Mouse (Mus musculus): Measurements from ENCODE around the gene Gstm1. TPM values are rescaled to one million over a fixed set of nuclear protein-coding genes. Genes with fewer than 3 reads are reported as not detected.
"Not testable (repeated sequence)": the region's sequence is repeated elsewhere in the genome, so short reads cannot be mapped to it uniquely, and the experiment has no call there.

Gstm1 gene
- polyA plus RNA-seq, 1 experiment from 2014 or later: 892 TPM

DNA sequence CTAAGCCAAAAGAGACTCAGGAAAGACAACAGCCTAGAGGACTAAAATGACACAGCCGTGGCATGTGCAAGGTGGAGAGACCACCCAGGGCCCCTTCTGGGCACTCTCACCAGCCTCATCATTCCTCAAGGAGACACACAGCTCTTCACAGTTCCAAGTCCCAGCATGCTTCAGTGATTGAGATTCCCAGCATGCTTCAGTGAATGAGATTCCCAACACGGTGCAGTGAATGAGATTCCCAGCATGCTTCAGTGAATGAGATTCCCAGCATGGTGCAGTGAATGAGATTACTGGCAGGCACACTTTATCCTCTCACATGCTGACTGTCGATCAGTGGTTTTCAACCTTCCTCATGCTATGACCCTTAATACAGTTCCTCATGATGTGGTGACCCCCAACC, 6.2 kb downstream of the Gstm1 start:
- WGBS: 73% methylated on average over 3 of the region's 3 CpGs
- Histone ChIP-seq H3K4me2 (replicated peaks; ENCODE audit: low read depth) (no peak overlapping the region), H3K4me1 (replicated peaks; ENCODE audit: control insufficient read depth, insufficient read depth) (0 out of 2 replicates have a peak, but pooled peaks cover 3% of the 10 kb centered on the region), H3K36me3 (ENCODE audit: control insufficient read depth, insufficient read depth, low read length) (no peaks in the 10 kb centered on the region), H3K27ac (replicated peaks) (no peak overlapping the region), H3K27me3 (ENCODE audit: control insufficient read depth, insufficient read depth, low read length) (no peaks in the 10 kb centered on the region), H3K9ac (ENCODE audit: low read length) (no peak overlapping the region), H3K9me3 (ENCODE audit: control insufficient read depth, low read length) (no peaks in the 10 kb centered on the region), H3K4me3 (ENCODE audit: low read depth, low read length) (no peak overlapping the region)
- DNase-seq (ENCODE audit: low spot score): no peak
- TF ChIP-seq EP300 (optimal IDR thresholded peaks at IDR 0.05): no peak
- TF ChIP-seq CTCF (IDR thresholded peaks at IDR 0.05; ENCODE audit: low read depth): no peak
- ATAC-seq (ENCODE audit: low FRiP score, low TSS enrichment): no peak

- Histone ChIP-seq H3K9me3 (ENCODE audit: control insufficient read depth, low read length) (no peaks in the 10 kb centered on the region), H3K4me2 (replicated peaks; ENCODE audit: low read depth) (no peak overlapping the region), H3K36me3 (ENCODE audit: control insufficient read depth, insufficient read depth, low read length) (no peaks in the 10 kb centered on the region), H3K4me1 (replicated peaks; ENCODE audit: control insufficient read depth, insufficient read depth) (0 out of 2 replicates have a peak, but pooled peaks cover 3% of the 10 kb centered on the region), H3K9ac (ENCODE audit: low read length) (no peak overlapping the region), H3K27me3 (ENCODE audit: control insufficient read depth, insufficient read depth, low read length) (no peaks in the 10 kb centered on the region), H3K27ac (replicated peaks) (no peak overlapping the region), H3K4me3 (ENCODE audit: low read depth, low read length) (no peak overlapping the region)
- WGBS: 64% methylated on average over 2 of the region's 2 CpGs
- TF ChIP-seq EP300 (optimal IDR thresholded peaks at IDR 0.05) (no peak), CTCF (IDR thresholded peaks at IDR 0.05; ENCODE audit: low read depth) (no peak)
- no peak for ATAC-seq (ENCODE audit: low FRiP score, low TSS enrichment)
- DNase-seq (ENCODE audit: low spot score): no peak
These were observed 7.5 kb downstream of the Gstm1 start for GRCm38 (mm10) chr3:108010286-108010685.

DNA sequence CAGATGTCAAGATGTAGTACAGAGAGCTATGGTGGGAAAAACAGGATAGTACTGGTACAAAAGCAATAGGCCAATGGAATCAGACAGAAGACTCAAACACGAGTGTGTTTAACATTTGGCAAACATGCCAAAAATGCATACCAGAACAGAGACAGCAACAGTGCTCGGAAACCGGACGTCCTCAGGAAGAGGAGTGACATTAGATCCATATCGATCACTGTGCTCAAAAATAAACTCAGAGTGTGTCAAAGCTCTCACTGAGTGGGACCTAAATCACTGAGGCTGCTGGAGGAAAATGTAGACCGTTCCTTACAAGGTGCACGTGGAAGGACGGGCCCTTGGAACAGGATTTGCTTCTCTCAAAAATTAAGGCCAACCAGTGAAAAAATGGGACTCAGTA, 15.8 kb downstream of the Gstm1 start:
- no peaks in the 10 kb centered on the region for H3K27me3 ChIP-seq (ENCODE audit: control insufficient read depth, insufficient read depth, low read length)
- H3K4me1 ChIP-seq (replicated peaks; ENCODE audit: control insufficient read depth, insufficient read depth): no peaks in the 10 kb centered on the region
- no peaks in the 10 kb centered on the region for H3K36me3 ChIP-seq (ENCODE audit: control insufficient read depth, insufficient read depth, low read length)
- no peak overlapping the region for H3K4me2 ChIP-seq (replicated peaks; ENCODE audit: low read depth)
- no peak for DNase-seq (ENCODE audit: low spot score)
- no peak for ATAC-seq (ENCODE audit: low FRiP score, low TSS enrichment)
- H3K9ac ChIP-seq (ENCODE audit: low read length): no peak overlapping the region
- H3K9me3 ChIP-seq (ENCODE audit: control insufficient read depth, low read length): no peaks in the 10 kb centered on the region
- H3K27ac ChIP-seq (replicated peaks): no peak overlapping the region
- TF ChIP-seq EP300 (optimal IDR thresholded peaks at IDR 0.05) (no peak), CTCF (IDR thresholded peaks at IDR 0.05; ENCODE audit: low read depth) (no peak)
- 56% methylated on average over 8 of the region's 8 CpGs for WGBS
- no peak overlapping the region for H3K4me3 ChIP-seq (ENCODE audit: low read depth, low read length)

GRCm38 (mm10) chr3:107999491-107999890, 18.3 kb downstream of the Gstm1 start:
- DNase-seq (ENCODE audit: low spot score) (no peak), ATAC-seq (ENCODE audit: low FRiP score, low TSS enrichment) (no peak)
- 63% methylated on average over 3 of the region's 3 CpGs for WGBS

GRCm38 (mm10) chr3:107998591-107998990, 19.2 kb downstream of the Gstm1 start:
- TF ChIP-seq EP300 (optimal IDR thresholded peaks at IDR 0.05) (no peak), CTCF (IDR thresholded peaks at IDR 0.05; ENCODE audit: low read depth) (no peak)
- ATAC-seq (ENCODE audit: low FRiP score, low TSS enrichment): no peak
- H3K27me3 ChIP-seq (ENCODE audit: control insufficient read depth, insufficient read depth, low read length): no peaks in the 10 kb centered on the region
- whole genome bisulfite sequencing: 88% methylated on average over 3 of the region's 3 CpGs
- H3K4me3 ChIP-seq (ENCODE audit: low read depth, low read length): no peak overlapping the region
- no peaks in the 10 kb centered on the region for H3K36me3 ChIP-seq (ENCODE audit: control insufficient read depth, insufficient read depth, low read length)
- no peaks in the 10 kb centered on the region for H3K9me3 ChIP-seq (ENCODE audit: control insufficient read depth, low read length)
- H3K4me1 ChIP-seq (replicated peaks; ENCODE audit: control insufficient read depth, insufficient read depth): no peaks in the 10 kb centered on the region
- no peak overlapping the region for H3K9ac ChIP-seq (ENCODE audit: low read length)
- no peak overlapping the region for H3K4me2 ChIP-seq (replicated peaks; ENCODE audit: low read depth)
- H3K27ac ChIP-seq (replicated peaks): no peak overlapping the region
- no peak for DNase-seq (ENCODE audit: low spot score)

More at GRCm38 (mm10) chr3:107999491-107999890, 18.3 kb downstream of the Gstm1 start:
- no peak overlapping the region for H3K27ac ChIP-seq (replicated peaks)
- TF ChIP-seq CTCF (IDR thresholded peaks at IDR 0.05; ENCODE audit: low read depth): no peak
- no peak for TF ChIP-seq EP300 (optimal IDR thresholded peaks at IDR 0.05)
- no peaks in the 10 kb centered on the region for H3K9me3 ChIP-seq (ENCODE audit: control insufficient read depth, low read length)
- H3K36me3 ChIP-seq (ENCODE audit: control insufficient read depth, insufficient read depth, low read length): no peaks in the 10 kb centered on the region
- H3K27me3 ChIP-seq (ENCODE audit: control insufficient read depth, insufficient read depth, low read length): no peaks in the 10 kb centered on the region
- H3K9ac ChIP-seq (ENCODE audit: low read length): no peak overlapping the region
- H3K4me1 ChIP-seq (replicated peaks; ENCODE audit: control insufficient read depth, insufficient read depth): no peaks in the 10 kb centered on the region
- H3K4me2 ChIP-seq (replicated peaks; ENCODE audit: low read depth): no peak overlapping the region
- no peak overlapping the region for H3K4me3 ChIP-seq (ENCODE audit: low read depth, low read length)

DNA sequence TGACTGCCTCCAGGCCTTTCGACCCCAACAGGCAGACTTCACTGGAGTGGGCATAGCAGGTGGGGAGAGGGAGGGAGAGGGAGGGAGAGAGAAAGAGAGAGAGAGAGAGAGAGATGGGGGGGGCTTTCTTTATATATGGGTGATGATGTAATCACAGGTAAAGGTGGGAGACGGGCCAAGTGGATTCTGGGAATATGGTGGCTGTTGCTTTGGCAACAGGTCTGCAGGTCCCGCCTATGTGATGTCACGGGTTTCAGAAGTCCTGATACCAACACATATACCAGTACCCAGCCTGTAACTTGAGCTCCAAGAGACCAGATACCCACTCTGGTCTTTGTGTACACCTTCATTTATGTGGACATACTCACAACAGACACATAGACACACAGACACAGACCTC, 21.2 kb downstream of the Gstm1 start:
- no peaks in the 10 kb centered on the region for H3K4me1 ChIP-seq (replicated peaks; ENCODE audit: control insufficient read depth, insufficient read depth)
- no peaks in the 10 kb centered on the region for H3K27me3 ChIP-seq (ENCODE audit: control insufficient read depth, insufficient read depth, low read length)
- no peaks in the 10 kb centered on the region for H3K36me3 ChIP-seq (ENCODE audit: control insufficient read depth, insufficient read depth, low read length)
- WGBS: 81% methylated on average over 4 of the region's 4 CpGs
- ATAC-seq (ENCODE audit: low FRiP score, low TSS enrichment): no peak
- H3K9me3 ChIP-seq (ENCODE audit: control insufficient read depth, low read length): no peaks in the 10 kb centered on the region
- no peak overlapping the region for H3K9ac ChIP-seq (ENCODE audit: low read length)
- DNase-seq (ENCODE audit: low spot score): no peak
- H3K27ac ChIP-seq (replicated peaks): no peak overlapping the region
- H3K4me3 ChIP-seq (ENCODE audit: low read depth, low read length): no peak overlapping the region
- TF ChIP-seq CTCF (IDR thresholded peaks at IDR 0.05; ENCODE audit: low read depth) (no peak), EP300 (optimal IDR thresholded peaks at IDR 0.05) (no peak)
- no peak overlapping the region for H3K4me2 ChIP-seq (replicated peaks; ENCODE audit: low read depth)

GRCm38 (mm10) chr3:107995974-107996373, 21.8 kb downstream of the Gstm1 start:
- not testable (repeated sequence) for DNase-seq (ENCODE audit: low spot score); H3K27ac ChIP-seq (replicated peaks); H3K9me3 ChIP-seq (ENCODE audit: control insufficient read depth, low read length); H3K4me3 ChIP-seq (ENCODE audit: low read depth, low read length); H3K9ac ChIP-seq (ENCODE audit: low read length); H3K27me3 ChIP-seq (ENCODE audit: control insufficient read depth, insufficient read depth, low read length); ATAC-seq (ENCODE audit: low FRiP score, low TSS enrichment); H3K36me3 ChIP-seq (ENCODE audit: control insufficient read depth, insufficient read depth, low read length); H3K4me2 ChIP-seq (replicated peaks; ENCODE audit: low read depth); H3K4me1 ChIP-seq (replicated peaks; ENCODE audit: control insufficient read depth, insufficient read depth)
- WGBS: 69% methylated on average over 2 of the region's 2 CpGs
